Mouse (Mus musculus) hindbrain, postnatal 0 days (tissue): ENCODE data around the gene Amy1. TPM values are rescaled to one million over a fixed set of nuclear protein-coding genes. Genes with fewer than 3 reads are reported as not detected.
"Not testable (repeated sequence)": the region's sequence is repeated elsewhere in the genome, so short reads cannot be mapped to it uniquely, and the experiment has no call there.

Experiments
- ATAC-seq: fragments of 200-750 bp; cut with Nextera tagmentation; 2 replicates; pipeline ENCODE4 v1.8.0; 2017; ENCODE audit warnings: mild to moderate bottlenecking, moderate TSS enrichment, moderate library complexity
- DNase-seq: peaks from one replicate; pipeline ENCODE4 v3.0.0-alpha.2; 2015; ENCODE audit warnings: low spot score
- H3K27ac ChIP-seq: fragments of 300-500 bp; sonication (generic); 2 replicates; pipeline ENCODE4 v1.5.1; 2014; ENCODE audit warnings: mild to moderate bottlenecking
- H3K27me3 ChIP-seq: fragments of 300-500 bp; sonication (generic); 2 replicates; pipeline ENCODE4 v1.6.1; 2014; ENCODE audit warnings: low read length, mixed read lengths; ENCODE audit not compliant: insufficient read depth
- H3K36me3 ChIP-seq: fragments of 300-500 bp; sonication (generic); 2 replicates; pipeline ENCODE4 v1.6.1; 2014; ENCODE audit warnings: low read length, mixed read lengths; ENCODE audit not compliant: insufficient read depth
- H3K4me1 ChIP-seq: fragments of 300-500 bp; sonication (generic); 2 replicates; pipeline ENCODE4 v1.6.1; 2014; ENCODE audit warnings: antibody characterized with exemption, low read length, mixed read lengths; ENCODE audit not compliant: insufficient read depth
- H3K4me2 ChIP-seq: fragments of 300-500 bp; sonication (generic); 2 replicates; pipeline ENCODE4 v1.6.1; 2014; ENCODE audit warnings: low read depth, mild to moderate bottlenecking, low read length, moderate library complexity, mixed read lengths
- H3K4me3 ChIP-seq: fragments of 300-500 bp; sonication (generic); 2 replicates; pipeline ENCODE4 v1.5.1; 2014; ENCODE audit warnings: low read length
- H3K9ac ChIP-seq: fragments of 300-500 bp; sonication (generic); replicated peaks from 2 replicates; pipeline ENCODE4 v1.6.1; 2014; ENCODE audit warnings: mild to moderate bottlenecking, low read length, moderate library complexity, mixed read lengths
- H3K9me3 ChIP-seq: fragments of 300-500 bp; sonication (generic); 2 replicates; pipeline ENCODE4 v1.6.1; 2016; ENCODE audit warnings: low read length, mixed read lengths
- CTCF ChIP-seq: IDR thresholded peaks from 2 replicates; pipeline ENCODE4 v1.5.1; 2016; ENCODE audit warnings: antibody characterized with exemption, control low read depth, low read depth
- WGBS: fragments of 180-500 bp; shearing (Covaris S2); extraction: QIAGEN DNeasy Blood & Tissue Kit; methylation state at CpG from one replicate; pipeline ENCODE4 v1.1.7; 2014; 5-methylcytosine and 5-hydroxymethylcytosine counted together
- polyA plus RNA-seq: library from polyadenylated mRNA; unstranded; fragments of >200 nt; fragmentation: Nextera tagmentation; extraction: Ambion mirVana; gene quantifications from 2 replicates; pipeline ENCODE4 v1.2.1, GENCODE M21; 2015
- total RNA-seq: library from RNA; depleted of rRNA; stranded (reverse); fragments of >200 nt; gene quantifications from 2 replicates; pipeline ENCODE4 v1.2.3, GENCODE M21; 2014; rRNA removed

Amy1 gene
- total RNA-seq (21.0 and 24.2 TPM in 2 replicates), polyA plus RNA-seq (17.6 TPM in 2 replicates)

DNA sequence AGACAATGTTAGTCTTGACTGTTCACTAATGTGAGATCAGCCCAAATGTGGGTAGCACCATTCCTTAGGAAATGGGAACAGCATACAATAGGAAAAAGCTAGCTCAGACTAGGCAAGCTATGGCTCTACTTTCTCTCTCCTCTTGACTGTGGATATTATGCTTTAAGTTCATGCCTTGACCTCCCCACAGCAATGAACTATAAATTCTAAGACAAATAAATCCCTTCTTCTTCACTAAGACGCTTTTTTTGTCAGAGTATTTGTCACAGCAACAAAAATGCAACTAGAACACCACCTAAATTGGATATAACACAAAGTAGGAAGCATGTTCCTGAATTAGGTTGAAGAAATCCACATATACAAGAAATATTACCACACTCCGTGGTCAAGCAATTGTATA lies at the start of gene Amy1:
TSS of gene Amy1 (minus strand) at position 101 of the 400 bp plus-strand sequence.
- ATAC-seq (no peak), DNase-seq (no peak)
- peaks cover 10% of the 10 kb centered on the region for H3K36me3 ChIP-seq
- H3K4me1 ChIP-seq, result no peaks in the 10 kb centered on the region
- no peak within 1 kb of the TSS for H3K27ac ChIP-seq
- TF ChIP-seq CTCF, result no peak
- no peak within 1 kb of the TSS for H3K4me2 ChIP-seq
- no peaks in the 10 kb centered on the region for H3K27me3 ChIP-seq
- no peak within 1 kb of the TSS for H3K4me3 ChIP-seq
- WGBS, result 97% methylated on average over 2 of the region's 2 CpGs
- no peaks in the 10 kb centered on the region for H3K9me3 ChIP-seq
- no peak within 1 kb of the TSS for H3K9ac ChIP-seq

GRCm38 (mm10) chr3:113654335-113654734 lies 47.8 kb upstream of the Amy1 start:
- Histone ChIP-seq H3K4me1 (no peaks in the 10 kb centered on the region), H3K27me3 (no peaks in the 10 kb centered on the region), H3K4me2 (no peak overlapping the region), H3K9ac (no peak overlapping the region), H3K4me3 (no peak overlapping the region), H3K27ac (no peak overlapping the region), H3K36me3 (no peaks in the 10 kb centered on the region), H3K9me3 (no peaks in the 10 kb centered on the region)
- no peak for TF ChIP-seq CTCF
- DNase-seq (no peak), ATAC-seq (no peak)
- WGBS, result 83% methylated on average over 3 of the region's 3 CpGs

DNA sequence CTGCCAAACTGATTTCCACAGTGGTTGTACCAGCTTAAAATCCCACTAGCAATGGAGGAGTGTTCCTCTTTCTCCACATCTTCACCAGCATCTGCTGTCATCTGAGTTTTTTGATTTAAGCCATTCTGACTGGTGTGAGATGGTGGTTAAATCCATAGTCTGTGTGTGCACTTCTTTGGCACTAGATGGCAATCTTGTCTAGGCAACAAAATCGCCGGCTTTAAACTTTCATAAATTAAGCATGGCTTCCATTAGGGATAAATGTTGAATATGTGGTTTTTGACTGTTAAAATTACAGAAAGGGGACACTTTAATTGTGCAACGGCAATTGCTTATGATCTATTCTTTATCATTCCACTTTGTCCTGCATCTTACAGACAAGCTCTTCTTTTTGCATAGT lies 44.9 kb upstream of the Amy1 start:
- TF ChIP-seq CTCF, result peak; percentile 71
- ATAC-seq (0 out of 2 replicates have a peak, but pooled peaks have one; percentile 47), DNase-seq (peak; percentile 79)
- not testable (repeated sequence) for H3K36me3 ChIP-seq, H3K9ac ChIP-seq, H3K4me3 ChIP-seq, H3K27me3 ChIP-seq, H3K4me2 ChIP-seq, H3K9me3 ChIP-seq, H3K27ac ChIP-seq, H3K4me1 ChIP-seq
- WGBS, result 40% methylated on average over 3 of the region's 3 CpGs

GRCm38 (mm10) chr3:113639545-113639944 lies 33.0 kb upstream of the Amy1 start:
- no peaks in the 10 kb centered on the region for H3K27me3 ChIP-seq
- no peak overlapping the region for H3K4me3 ChIP-seq
- no peaks in the 10 kb centered on the region for H3K9me3 ChIP-seq
- DNase-seq (no peak), ATAC-seq (no peak)
- WGBS, result 94% methylated on average over 1 of the region's 1 CpGs
- no peaks in the 10 kb centered on the region for H3K36me3 ChIP-seq
- H3K4me1 ChIP-seq, result no peaks in the 10 kb centered on the region
- H3K4me2 ChIP-seq, result no peak overlapping the region
- TF ChIP-seq CTCF, result no peak
- no peak overlapping the region for H3K27ac ChIP-seq
- no peak overlapping the region for H3K9ac ChIP-seq

DNA sequence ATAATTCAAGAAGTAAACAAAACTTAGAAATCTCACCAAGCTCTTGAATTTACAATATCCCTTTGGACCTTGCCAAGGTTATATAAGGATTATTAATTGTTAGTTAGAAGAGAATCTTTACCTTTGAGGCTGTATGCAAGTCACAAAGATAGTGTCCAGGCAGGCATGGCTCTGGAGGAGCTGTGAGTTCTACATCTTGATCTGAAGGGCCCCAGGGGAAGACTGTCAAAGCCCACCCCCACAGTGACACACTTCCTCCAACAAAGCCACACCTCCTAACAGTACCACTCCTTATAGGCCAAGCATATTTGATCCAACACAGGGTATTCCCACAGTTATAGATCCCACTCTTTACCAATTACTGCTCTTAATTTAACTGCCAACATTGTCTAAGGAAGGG lies 27.7 kb upstream of the Amy1 start:
- H3K27ac ChIP-seq, result no peak overlapping the region
- H3K27me3 ChIP-seq, result no peaks in the 10 kb centered on the region
- H3K4me1 ChIP-seq, result no peaks in the 10 kb centered on the region
- no peaks in the 10 kb centered on the region for H3K36me3 ChIP-seq
- no peak overlapping the region for H3K4me3 ChIP-seq
- no peak for TF ChIP-seq CTCF
- no peak overlapping the region for H3K4me2 ChIP-seq
- H3K9me3 ChIP-seq, result no peaks in the 10 kb centered on the region
- DNase-seq, result no peak
- no peak for ATAC-seq
- H3K9ac ChIP-seq, result no peak overlapping the region

GRCm38 (mm10) chr3:113631611-113632010 lies 25.1 kb upstream of the Amy1 start:
- H3K4me3 ChIP-seq, result no peak overlapping the region
- H3K36me3 ChIP-seq, result no peaks in the 10 kb centered on the region
- DNase-seq (no peak), ATAC-seq (no peak)
- H3K4me2 ChIP-seq, result no peak overlapping the region
- H3K27me3 ChIP-seq, result no peaks in the 10 kb centered on the region
- no peak overlapping the region for H3K27ac ChIP-seq
- no peak overlapping the region for H3K9ac ChIP-seq
- H3K9me3 ChIP-seq, result no peaks in the 10 kb centered on the region
- no peak for TF ChIP-seq CTCF
- no peaks in the 10 kb centered on the region for H3K4me1 ChIP-seq

GRCm38 (mm10) chr3:113630564-113630963 lies 24.1 kb upstream of the Amy1 start:
- peak overlapping the region; percentile 87 for H3K9ac ChIP-seq
- TF ChIP-seq CTCF, result peak; percentile 17
- DNase-seq, result peak; percentile 39
- no peaks in the 10 kb centered on the region for H3K27me3 ChIP-seq
- H3K4me2 ChIP-seq, result peak overlapping the region; percentile 69
- no peaks in the 10 kb centered on the region for H3K4me1 ChIP-seq
- WGBS, result 11% methylated on average over 13 of the region's 13 CpGs
- no peak for ATAC-seq
- H3K9me3 ChIP-seq, result no peaks in the 10 kb centered on the region
- peak overlapping the region; percentile 73 for H3K4me3 ChIP-seq
- H3K36me3 ChIP-seq, result no peaks in the 10 kb centered on the region
- peak overlapping the region; percentile 100 for H3K27ac ChIP-seq
